Mouse (Mus musculus): ENCODE results near the gene Lmntd2. TPM values are rescaled to one million over a fixed set of nuclear protein-coding genes. Genes with fewer than 3 reads are reported as not detected.
A peak's percentile ranks its signal among the peaks of the same experiment; 100 is the strongest.

The Lmntd2 gene
- polyA plus RNA-seq, 1 experiment from 2014 or later = 4.8 TPM

- WGBS = 79% methylated on average over 3 of the region's 3 CpGs
- no peak for ATAC-seq (ENCODE audit: insufficient read depth, low FRiP score)
- no peaks in the 10 kb centered on the region for H3K9me3 ChIP-seq (replicated peaks; ENCODE audit: control insufficient read depth, low read length)
These were observed 25.7 kb downstream of the Lmntd2 start for GRCm38 (mm10) chr7:141188194-141188593.

GRCm38 (mm10) chr7:141176173-141176572, 37.7 kb downstream of the Lmntd2 start:
- Histone ChIP-seq H3K27me3 (ENCODE audit: control insufficient read depth, insufficient read depth, low read length) (no peaks in the 10 kb centered on the region), H3K4me2 (ENCODE audit: low read depth, low read length) (no peak overlapping the region), H3K4me1 (ENCODE audit: control insufficient read depth, insufficient read depth, low read length) (peaks cover 6% of the 10 kb centered on the region; the same call in 1 of the 2 replicates), H3K27ac (ENCODE audit: low read length) (no peak overlapping the region), H3K36me3 (ENCODE audit: control insufficient read depth, insufficient read depth, low read length) (no peaks in the 10 kb centered on the region), H3K9me3 (replicated peaks; ENCODE audit: control insufficient read depth, low read length) (no peaks in the 10 kb centered on the region), H3K4me3 (replicated peaks; ENCODE audit: low read length) (no peak overlapping the region), H3K9ac (ENCODE audit: low read length) (no peak overlapping the region; the same call in 1 of the 2 replicates)
- no peak for ATAC-seq (ENCODE audit: insufficient read depth, low FRiP score)
- WGBS = 0% methylated on average over 8 of the region's 8 CpGs

More at GRCm38 (mm10) chr7:141188194-141188593, 25.7 kb downstream of the Lmntd2 start:
- Histone ChIP-seq H3K4me1 (ENCODE audit: control insufficient read depth, insufficient read depth, low read length) (peaks cover 19% of the 10 kb centered on the region), H3K4me3 (replicated peaks; ENCODE audit: low read length) (no peak overlapping the region), H3K4me2 (ENCODE audit: low read depth, low read length) (no peak overlapping the region), H3K27me3 (ENCODE audit: control insufficient read depth, insufficient read depth, low read length) (no peaks in the 10 kb centered on the region), H3K27ac (ENCODE audit: low read length) (no peak overlapping the region), H3K9ac (ENCODE audit: low read length) (no peak overlapping the region), H3K36me3 (ENCODE audit: control insufficient read depth, insufficient read depth, low read length) (peaks cover 13% of the 10 kb centered on the region)

GRCm38 (mm10) chr7:141175068-141175467, 38.8 kb downstream of the Lmntd2 start:
- peaks cover 6% of the 10 kb centered on the region; the same call in 1 of the 2 replicates for H3K4me1 ChIP-seq (ENCODE audit: control insufficient read depth, insufficient read depth, low read length)
- no peak for ATAC-seq (ENCODE audit: insufficient read depth, low FRiP score)
- H3K27me3 ChIP-seq (ENCODE audit: control insufficient read depth, insufficient read depth, low read length) = no peaks in the 10 kb centered on the region
- no peak overlapping the region for H3K27ac ChIP-seq (ENCODE audit: low read length)
- H3K4me2 ChIP-seq (ENCODE audit: low read depth, low read length) = no peak overlapping the region
- 86% methylated on average over 4 of the region's 4 CpGs for WGBS
- no peaks in the 10 kb centered on the region for H3K36me3 ChIP-seq (ENCODE audit: control insufficient read depth, insufficient read depth, low read length)
- no peak overlapping the region for H3K9ac ChIP-seq (ENCODE audit: low read length)
- no peaks in the 10 kb centered on the region for H3K9me3 ChIP-seq (replicated peaks; ENCODE audit: control insufficient read depth, low read length)
- no peak overlapping the region for H3K4me3 ChIP-seq (replicated peaks; ENCODE audit: low read length)

GRCm38 (mm10) chr7:141173323-141173850, 40.5 kb downstream of the Lmntd2 start:
- H3K27ac ChIP-seq (ENCODE audit: low read length) = peak overlapping the region; percentile 95
- peak overlapping the region; percentile 83 for H3K9ac ChIP-seq (ENCODE audit: low read length)
- no peaks in the 10 kb centered on the region for H3K27me3 ChIP-seq (ENCODE audit: control insufficient read depth, insufficient read depth, low read length)
- no peaks in the 10 kb centered on the region for H3K36me3 ChIP-seq (ENCODE audit: control insufficient read depth, insufficient read depth, low read length)
- peaks cover 16% of the 10 kb centered on the region for H3K4me1 ChIP-seq (ENCODE audit: control insufficient read depth, insufficient read depth, low read length)
- peak overlapping the region; percentile 70 for H3K4me2 ChIP-seq (ENCODE audit: low read depth, low read length)
- ATAC-seq (ENCODE audit: insufficient read depth, low FRiP score) = no peak
- WGBS = 67% methylated on average over 5 of the region's 5 CpGs
- H3K9me3 ChIP-seq (replicated peaks; ENCODE audit: control insufficient read depth, low read length) = no peaks in the 10 kb centered on the region
- peak overlapping the region; percentile 61 for H3K4me3 ChIP-seq (replicated peaks; ENCODE audit: low read length)

GRCm38 (mm10) chr7:141172116-141173006, 41.5 kb downstream of the Lmntd2 start, which contains the start of gene Rnh1:
Rnh1 (minus strand) TSS chr7:141172857.
- peak; percentile 95 for ATAC-seq (ENCODE audit: insufficient read depth, low FRiP score)
- H3K4me2 ChIP-seq (ENCODE audit: low read depth, low read length) = peak within 1 kb of the TSS; percentile 70
- H3K27ac ChIP-seq (ENCODE audit: low read length) = peak within 1 kb of the TSS; percentile 95
- H3K4me3 ChIP-seq (replicated peaks; ENCODE audit: low read length) = peak within 1 kb of the TSS; percentile 61
- no peaks in the 10 kb centered on the region for H3K9me3 ChIP-seq (replicated peaks; ENCODE audit: control insufficient read depth, low read length)
- H3K9ac ChIP-seq (ENCODE audit: low read length) = peak within 1 kb of the TSS; percentile 83
- H3K27me3 ChIP-seq (ENCODE audit: control insufficient read depth, insufficient read depth, low read length) = no peaks in the 10 kb centered on the region
- H3K36me3 ChIP-seq (ENCODE audit: control insufficient read depth, insufficient read depth, low read length) = no peaks in the 10 kb centered on the region
- H3K4me1 ChIP-seq (ENCODE audit: control insufficient read depth, insufficient read depth, low read length) = peaks cover 22% of the 10 kb centered on the region
- 2% methylated on average over 55 of the region's 55 CpGs for WGBS

GRCm38 (mm10) chr7:141169866-141170265, 44.0 kb downstream of the Lmntd2 start:
- H3K27ac ChIP-seq (ENCODE audit: low read length) = peak overlapping the region; percentile 94
- no peaks in the 10 kb centered on the region for H3K9me3 ChIP-seq (replicated peaks; ENCODE audit: control insufficient read depth, low read length)
- no peak for ATAC-seq (ENCODE audit: insufficient read depth, low FRiP score)
- H3K4me2 ChIP-seq (ENCODE audit: low read depth, low read length) = no peak overlapping the region
- no peak overlapping the region for H3K4me3 ChIP-seq (replicated peaks; ENCODE audit: low read length)
- H3K27me3 ChIP-seq (ENCODE audit: control insufficient read depth, insufficient read depth, low read length) = no peaks in the 10 kb centered on the region
- H3K36me3 ChIP-seq (ENCODE audit: control insufficient read depth, insufficient read depth, low read length) = peaks cover 3% of the 10 kb centered on the region; the same call in 1 of the 2 replicates
- H3K4me1 ChIP-seq (ENCODE audit: control insufficient read depth, insufficient read depth, low read length) = peaks cover 28% of the 10 kb centered on the region
- H3K9ac ChIP-seq (ENCODE audit: low read length) = peak overlapping the region; percentile 4; the same call in 1 of the 2 replicates

- 43% methylated on average over 1 of the region's 1 CpGs for WGBS
- no peaks in the 10 kb centered on the region for H3K9me3 ChIP-seq (replicated peaks; ENCODE audit: control insufficient read depth, low read length)
- peak overlapping the region; percentile 82; the same call in 1 of the 2 replicates for H3K9ac ChIP-seq (ENCODE audit: low read length)
- H3K4me3 ChIP-seq (replicated peaks; ENCODE audit: low read length) = no peak overlapping the region
- no peaks in the 10 kb centered on the region for H3K27me3 ChIP-seq (ENCODE audit: control insufficient read depth, insufficient read depth, low read length)
- ATAC-seq (ENCODE audit: insufficient read depth, low FRiP score) = no peak
- peaks cover 32% of the 10 kb centered on the region for H3K4me1 ChIP-seq (ENCODE audit: control insufficient read depth, insufficient read depth, low read length)
- peak overlapping the region; percentile 85 for H3K4me2 ChIP-seq (ENCODE audit: low read depth, low read length)
- H3K36me3 ChIP-seq (ENCODE audit: control insufficient read depth, insufficient read depth, low read length) = peaks cover 3% of the 10 kb centered on the region; the same call in 1 of the 2 replicates
- peak overlapping the region; percentile 94 for H3K27ac ChIP-seq (ENCODE audit: low read length)
These were observed 44.6 kb downstream of the Lmntd2 start for GRCm38 (mm10) chr7:141169300-141169699.

- peak overlapping the region; percentile 71 for H3K4me3 ChIP-seq (replicated peaks; ENCODE audit: low read length)
- no peaks in the 10 kb centered on the region for H3K27me3 ChIP-seq (ENCODE audit: control insufficient read depth, insufficient read depth, low read length)
- H3K27ac ChIP-seq (ENCODE audit: low read length) = peak overlapping the region; percentile 94
- peak overlapping the region; percentile 85 for H3K4me2 ChIP-seq (ENCODE audit: low read depth, low read length)
- no peaks in the 10 kb centered on the region for H3K9me3 ChIP-seq (replicated peaks; ENCODE audit: control insufficient read depth, low read length)
- peaks cover 9% of the 10 kb centered on the region; the same call in 1 of the 2 replicates for H3K36me3 ChIP-seq (ENCODE audit: control insufficient read depth, insufficient read depth, low read length)
- peaks cover 33% of the 10 kb centered on the region for H3K4me1 ChIP-seq (ENCODE audit: control insufficient read depth, insufficient read depth, low read length)
- peak; percentile 51 for ATAC-seq (ENCODE audit: insufficient read depth, low FRiP score)
- H3K9ac ChIP-seq (ENCODE audit: low read length) = peak overlapping the region; percentile 82
- under 1% methylated on average over 22 of the region's 22 CpGs for WGBS
These were observed 45.3 kb downstream of the Lmntd2 start for GRCm38 (mm10) chr7:141168518-141168953.

Measured in stomach, embryonic 16.5 days (tissue).